Mouse (Mus musculus) liver, postnatal 0 days (tissue): ENCODE data around the gene Pla2g2d.

Experiments used
- CTCF ChIP-seq: sonication (generic); IDR thresholded peaks from 2 replicates; pipeline ENCODE4 v1.5.1; 2016; ENCODE audit warnings: antibody characterized with exemption, low read depth
- EP300 ChIP-seq: IDR thresholded peaks from 2 replicates; pipeline ENCODE4 v1.6.1; 2016; ENCODE audit warnings: antibody characterized with exemption, low read depth, mild to moderate bottlenecking

GRCm38 (mm10) chr4:138821036-138821435 lies 45.5 kb downstream of the Pla2g2d start:
- no peak for TF ChIP-seq CTCF
- no peak for TF ChIP-seq EP300
